Mouse (Mus musculus) intestine, embryonic 15.5 days (tissue): ENCODE measurements around the gene Trem1. TPM values are rescaled to one million over a fixed set of nuclear protein-coding genes. Genes with fewer than 3 reads are reported as not detected.

ENCODE experiments used
- ATAC-seq: fragments of 200-750 bp; cut with Nextera tagmentation; 2 replicates; pipeline ENCODE4 v1.8.0; 2017; ENCODE audit warnings: moderate TSS enrichment, moderate library complexity
- H3K27ac ChIP-seq: fragments of 300-500 bp; sonication (generic); 2 replicates; pipeline ENCODE4 v1.5.1; 2015; ENCODE audit warnings: mild to moderate bottlenecking, inconsistent platforms
- H3K27me3 ChIP-seq: fragments of 300-500 bp; sonication (generic); replicated peaks from 2 replicates; pipeline ENCODE4 v1.6.1; 2015; ENCODE audit warnings: inconsistent platforms
- H3K36me3 ChIP-seq: fragments of 300-500 bp; sonication (generic); 2 replicates; pipeline ENCODE4 v1.6.1; 2015; ENCODE audit warnings: inconsistent platforms
- H3K4me1 ChIP-seq: fragments of 300-500 bp; sonication (generic); replicated peaks from 2 replicates; pipeline ENCODE4 v1.6.1; 2015; ENCODE audit warnings: inconsistent platforms
- H3K4me2 ChIP-seq: fragments of 300-500 bp; sonication (generic); replicated peaks from 2 replicates; pipeline ENCODE4 v1.6.1; 2015; ENCODE audit warnings: mild to moderate bottlenecking, inconsistent platforms
- H3K4me3 ChIP-seq: fragments of 300-500 bp; sonication (generic); replicated peaks from 2 replicates; pipeline ENCODE4 v1.5.1; 2015; ENCODE audit warnings: inconsistent platforms
- H3K9ac ChIP-seq: fragments of 300-500 bp; sonication (generic); 2 replicates; pipeline ENCODE4 v1.6.1; 2015; ENCODE audit warnings: inconsistent platforms
- H3K9me3 ChIP-seq: fragments of 300-500 bp; sonication (generic); 2 replicates; pipeline ENCODE4 v1.6.1; 2016; ENCODE audit warnings: inconsistent platforms
- WGBS: fragments of 180-500 bp; shearing (Covaris S2); methylation state at CpG from one replicate; pipeline ENCODE4 v1.1.7; 2015; 5-methylcytosine and 5-hydroxymethylcytosine counted together
- polyA plus RNA-seq: library from polyadenylated mRNA; unstranded; fragments of >200 nt; fragmentation: Nextera tagmentation; extraction: Ambion mirVana; gene quantifications from 2 replicates; pipeline ENCODE4 v1.2.1, GENCODE M21; 2015

Gene Trem1
- polyA plus RNA-seq, 1 experiment from 2014 or later: 0.24 TPM

- no peaks in the 10 kb centered on the region for H3K36me3 ChIP-seq
- no peaks in the 10 kb centered on the region for H3K9me3 ChIP-seq
- WGBS: 62% methylated on average over 5 of the region's 5 CpGs
- H3K4me1 ChIP-seq: no peaks in the 10 kb centered on the region; the same call in 1 of the 2 replicates
- peak overlapping the region; percentile 54; the same call in 1 of the 2 replicates for H3K27ac ChIP-seq
- H3K4me2 ChIP-seq: peak overlapping the region; percentile 40
- no peak overlapping the region for H3K4me3 ChIP-seq
- no peak overlapping the region for H3K9ac ChIP-seq
- peak; percentile 81 for ATAC-seq
- H3K27me3 ChIP-seq: no peaks in the 10 kb centered on the region
Measured at GRCm38 (mm10) chr17:48272158-48272557, 39.6 kb downstream of the Trem1 start.

GRCm38 (mm10) chr17:48272598-48272997 is 40.0 kb downstream of the Trem1 start:
- H3K4me2 ChIP-seq: peak overlapping the region; percentile 40
- H3K27ac ChIP-seq: peak overlapping the region; percentile 54; the same call in 1 of the 2 replicates
- no peaks in the 10 kb centered on the region for H3K27me3 ChIP-seq
- no peaks in the 10 kb centered on the region; the same call in 1 of the 2 replicates for H3K4me1 ChIP-seq
- no peaks in the 10 kb centered on the region for H3K36me3 ChIP-seq
- H3K9me3 ChIP-seq: no peaks in the 10 kb centered on the region
- WGBS: 57% methylated on average over 4 of the region's 4 CpGs
- no peak overlapping the region for H3K4me3 ChIP-seq
- ATAC-seq: peak; percentile 72
- H3K9ac ChIP-seq: no peak overlapping the region

DNA sequence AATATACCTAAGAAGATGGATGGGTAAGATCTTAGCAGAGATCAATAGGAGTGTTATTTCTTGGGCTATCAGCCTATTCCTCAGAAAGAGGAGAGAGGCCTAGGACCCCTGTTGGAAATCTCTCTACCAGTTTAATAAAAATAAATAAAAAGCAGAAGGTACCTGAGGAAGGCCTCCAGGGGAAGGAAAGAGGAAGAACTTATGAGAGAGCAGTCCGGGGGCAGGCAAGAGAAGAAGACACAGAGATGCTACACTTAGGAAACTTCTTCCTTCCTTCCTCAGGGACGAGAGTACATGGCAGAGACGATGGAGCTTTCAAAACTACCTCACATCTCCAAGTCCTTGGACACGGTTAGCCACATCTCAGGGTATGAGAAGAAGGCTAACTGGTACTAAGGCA is 41.5 kb downstream of the Trem1 start:
- H3K27me3 ChIP-seq: no peaks in the 10 kb centered on the region
- no peaks in the 10 kb centered on the region for H3K36me3 ChIP-seq
- H3K4me1 ChIP-seq: no peaks in the 10 kb centered on the region; the same call in 1 of the 2 replicates
- 83% methylated on average over 4 of the region's 4 CpGs for WGBS
- H3K27ac ChIP-seq: no peak overlapping the region
- no peak overlapping the region for H3K9ac ChIP-seq
- no peaks in the 10 kb centered on the region for H3K9me3 ChIP-seq
- ATAC-seq: no peak
- no peak overlapping the region for H3K4me2 ChIP-seq
- H3K4me3 ChIP-seq: no peak overlapping the region

DNA sequence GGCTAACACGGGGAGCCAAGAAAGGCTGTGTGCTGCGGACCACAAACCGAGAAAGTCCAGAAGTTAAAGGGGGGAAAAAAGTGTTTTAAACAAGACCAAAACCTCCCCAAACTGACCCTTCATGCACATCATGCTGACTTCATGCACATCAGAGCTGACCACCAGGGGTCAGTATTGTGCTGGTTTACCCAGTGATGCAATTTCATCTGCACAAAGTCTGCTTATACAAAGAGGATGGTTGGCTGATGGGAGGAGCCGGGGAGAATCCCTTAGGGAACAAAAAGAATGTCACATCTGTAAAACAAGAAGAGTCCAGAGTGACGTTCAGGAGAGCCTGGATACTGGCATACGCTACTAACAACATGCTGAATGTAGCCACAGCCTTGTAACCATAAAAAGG is 42.3 kb downstream of the Trem1 start:
- no peaks in the 10 kb centered on the region for H3K36me3 ChIP-seq
- WGBS: 45% methylated on average over 6 of the region's 6 CpGs
- no peak overlapping the region for H3K4me2 ChIP-seq
- no peak overlapping the region for H3K4me3 ChIP-seq
- H3K9me3 ChIP-seq: no peaks in the 10 kb centered on the region
- ATAC-seq: 0 out of 2 replicates have a peak, but pooled peaks have one; percentile 38
- H3K9ac ChIP-seq: no peak overlapping the region
- no peak overlapping the region for H3K27ac ChIP-seq
- no peaks in the 10 kb centered on the region for H3K27me3 ChIP-seq
- no peaks in the 10 kb centered on the region; the same call in 1 of the 2 replicates for H3K4me1 ChIP-seq

DNA sequence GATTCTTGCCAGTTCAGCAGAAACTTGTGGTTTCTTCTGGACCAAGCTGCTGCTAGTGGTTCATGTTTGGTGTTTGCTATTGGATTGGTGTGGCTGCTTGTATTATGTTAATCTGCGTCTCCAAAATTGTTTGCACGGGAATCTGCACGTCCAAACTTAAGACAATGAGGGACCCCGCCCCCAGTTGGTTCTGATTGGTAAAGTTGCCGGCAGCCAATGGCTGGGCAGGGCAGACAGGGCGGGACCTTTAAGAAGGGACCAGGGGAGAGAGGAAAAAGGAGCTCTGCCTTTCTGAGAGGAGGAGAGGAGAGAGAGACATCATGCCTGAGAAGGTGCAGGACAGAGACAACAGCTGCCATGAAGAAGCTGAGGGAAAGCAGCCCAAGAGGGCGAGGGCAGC is 43.2 kb downstream of the Trem1 start:
- no peak overlapping the region for H3K4me2 ChIP-seq
- no peaks in the 10 kb centered on the region for H3K9me3 ChIP-seq
- H3K4me1 ChIP-seq: no peaks in the 10 kb centered on the region; the same call in 1 of the 2 replicates
- no peak overlapping the region for H3K9ac ChIP-seq
- 66% methylated on average over 7 of the region's 7 CpGs for WGBS
- no peak overlapping the region for H3K4me3 ChIP-seq
- no peak overlapping the region for H3K27ac ChIP-seq
- no peak for ATAC-seq
- H3K36me3 ChIP-seq: no peaks in the 10 kb centered on the region
- no peaks in the 10 kb centered on the region for H3K27me3 ChIP-seq

GRCm38 (mm10) chr17:48278381-48278780 is 45.8 kb downstream of the Trem1 start:
- no peak overlapping the region for H3K4me2 ChIP-seq
- H3K4me3 ChIP-seq: no peak overlapping the region
- H3K9me3 ChIP-seq: no peaks in the 10 kb centered on the region
- no peaks in the 10 kb centered on the region for H3K36me3 ChIP-seq
- 0 out of 2 replicates have a peak, but pooled peaks cover 3% of the 10 kb centered on the region for H3K4me1 ChIP-seq
- no peak for ATAC-seq
- no peak overlapping the region for H3K27ac ChIP-seq
- H3K9ac ChIP-seq: no peak overlapping the region
- no peaks in the 10 kb centered on the region for H3K27me3 ChIP-seq

DNA sequence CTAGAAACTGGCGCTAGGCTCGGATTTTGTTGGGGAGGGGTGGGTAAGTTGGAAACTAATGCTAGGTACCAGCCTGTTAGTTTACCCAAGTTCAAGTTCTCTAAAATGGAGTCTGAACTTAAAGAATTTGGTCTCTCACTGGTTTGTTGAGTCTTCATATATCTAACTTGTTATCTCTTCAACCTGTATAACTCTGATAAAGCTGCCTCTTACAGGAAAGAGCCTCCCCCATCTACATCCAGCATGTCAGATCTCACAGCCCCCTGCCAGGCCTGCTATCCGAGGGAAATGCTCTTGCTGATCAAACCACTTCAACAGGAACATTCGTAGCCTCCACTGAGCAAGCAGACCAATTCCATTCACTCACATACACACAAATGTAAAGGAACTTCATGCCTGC is 46.4 kb downstream of the Trem1 start:
- no peak overlapping the region for H3K4me3 ChIP-seq
- no peak for ATAC-seq
- no peaks in the 10 kb centered on the region for H3K36me3 ChIP-seq
- 80% methylated on average over 4 of the region's 4 CpGs for WGBS
- 0 out of 2 replicates have a peak, but pooled peaks cover 3% of the 10 kb centered on the region for H3K4me1 ChIP-seq
- no peak overlapping the region for H3K9ac ChIP-seq
- no peaks in the 10 kb centered on the region for H3K9me3 ChIP-seq
- H3K4me2 ChIP-seq: no peak overlapping the region
- H3K27me3 ChIP-seq: no peaks in the 10 kb centered on the region
- H3K27ac ChIP-seq: no peak overlapping the region

DNA sequence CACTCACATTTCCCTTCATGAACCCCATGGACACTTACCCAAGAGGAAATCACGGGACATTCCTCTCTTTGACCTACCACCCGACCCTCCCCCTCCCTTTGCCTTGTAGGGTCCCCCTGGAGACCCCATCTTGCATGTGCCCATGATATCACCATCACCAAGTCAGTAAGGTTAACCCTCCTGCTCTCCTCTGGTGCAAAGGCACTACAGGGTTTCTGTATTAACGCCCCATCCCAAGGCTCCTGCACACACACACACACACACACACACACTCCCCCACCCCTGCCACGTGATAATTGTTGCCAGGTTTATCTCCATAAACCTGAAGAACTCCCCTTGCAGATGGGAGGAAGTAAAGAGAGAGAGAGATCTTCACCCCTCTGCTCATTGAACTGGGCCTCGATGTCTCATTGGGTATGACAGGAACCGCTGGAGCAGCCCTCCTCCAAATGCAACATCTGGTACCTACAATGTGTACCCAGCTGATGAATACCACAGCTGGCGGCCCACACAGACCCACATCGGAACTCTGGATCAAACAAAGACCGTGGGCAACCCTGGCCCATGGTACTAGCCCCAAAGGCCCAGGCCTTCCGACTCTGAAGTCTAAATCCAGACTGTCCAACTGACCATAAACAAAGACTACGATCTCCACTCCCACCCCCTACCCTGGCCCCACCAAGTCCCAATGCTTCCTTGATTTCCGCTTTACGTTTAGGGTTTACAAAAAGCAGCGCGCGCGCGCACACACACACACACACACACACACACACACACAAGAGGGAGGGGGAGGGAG is 48.6 kb downstream of the Trem1 start:
- Histone ChIP-seq H3K27me3 (no peaks in the 10 kb centered on the region), H3K9ac (no peak overlapping the region), H3K9me3 (no peaks in the 10 kb centered on the region), H3K4me2 (peak overlapping the region; percentile 58), H3K27ac (no peak overlapping the region), H3K4me1 (0 out of 2 replicates have a peak, but pooled peaks cover 3% of the 10 kb centered on the region), H3K4me3 (peak overlapping the region; percentile 15; the same call in 1 of the 2 replicates), H3K36me3 (no peaks in the 10 kb centered on the region)
- 24% methylated on average over 18 of the region's 18 CpGs for WGBS
- peak; percentile 41 for ATAC-seq

DNA sequence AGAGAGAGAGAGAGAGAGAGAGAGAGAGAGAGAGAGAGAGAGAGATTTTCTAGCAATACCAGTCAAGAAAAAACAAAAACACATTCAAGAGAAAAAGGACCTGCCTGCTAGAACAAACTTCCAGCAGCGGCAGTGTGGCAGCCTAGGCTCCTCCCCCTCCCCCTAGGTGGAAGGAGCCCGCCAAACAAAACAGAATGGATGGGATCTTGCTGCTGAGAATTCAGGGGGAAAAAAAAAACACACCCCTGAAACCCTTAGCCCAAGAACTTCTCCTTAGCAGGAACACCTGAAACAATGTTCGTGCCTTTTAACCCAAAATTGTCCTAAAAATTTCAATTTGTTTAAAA is 49.1 kb downstream of the Trem1 start:
- Histone ChIP-seq H3K4me1 (0 out of 2 replicates have a peak, but pooled peaks cover 3% of the 10 kb centered on the region), H3K27ac (no peak overlapping the region), H3K4me2 (peak overlapping the region; percentile 58), H3K27me3 (no peaks in the 10 kb centered on the region), H3K9ac (no peak overlapping the region), H3K36me3 (no peaks in the 10 kb centered on the region), H3K4me3 (peak overlapping the region; percentile 15; the same call in 1 of the 2 replicates), H3K9me3 (no peaks in the 10 kb centered on the region)
- 8% methylated on average over 3 of the region's 3 CpGs for WGBS
- no peak for ATAC-seq

DNA sequence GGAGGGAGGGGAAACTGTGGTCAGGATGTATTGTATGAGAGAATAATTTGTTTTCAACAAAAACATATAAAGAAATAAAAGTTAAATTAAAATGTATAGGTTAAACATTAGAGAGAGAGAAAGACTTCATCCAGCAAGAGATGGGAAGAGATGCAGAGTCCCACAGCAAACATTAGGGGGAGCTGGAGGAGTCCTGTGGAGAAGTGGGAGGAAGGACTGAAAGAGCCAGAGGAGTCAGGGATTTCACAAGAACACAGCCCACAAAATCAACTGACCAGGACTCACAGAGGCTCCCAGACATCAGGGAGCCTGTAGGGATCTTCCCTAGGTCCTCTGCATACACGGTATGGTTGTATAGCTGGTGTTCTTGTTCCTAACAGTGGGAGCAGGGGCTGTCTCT is 54.2 kb downstream of the Trem1 start:
- no peaks in the 10 kb centered on the region for H3K36me3 ChIP-seq
- no peaks in the 10 kb centered on the region for H3K9me3 ChIP-seq
- no peaks in the 10 kb centered on the region for H3K4me1 ChIP-seq
- H3K9ac ChIP-seq: no peak overlapping the region
- H3K4me3 ChIP-seq: no peak overlapping the region
- no peak overlapping the region for H3K4me2 ChIP-seq
- no peak for ATAC-seq
- no peak overlapping the region for H3K27ac ChIP-seq
- H3K27me3 ChIP-seq: no peaks in the 10 kb centered on the region
- WGBS: 45% methylated on average over 1 of the region's 1 CpGs

GRCm38 (mm10) chr17:48287276-48287675 is 54.7 kb downstream of the Trem1 start:
- WGBS: 61% methylated on average over 2 of the region's 2 CpGs
- no peaks in the 10 kb centered on the region for H3K36me3 ChIP-seq
- no peak overlapping the region for H3K4me3 ChIP-seq
- ATAC-seq: no peak
- no peaks in the 10 kb centered on the region for H3K4me1 ChIP-seq
- H3K4me2 ChIP-seq: no peak overlapping the region
- H3K9ac ChIP-seq: no peak overlapping the region
- H3K9me3 ChIP-seq: no peaks in the 10 kb centered on the region
- no peak overlapping the region for H3K27ac ChIP-seq
- no peaks in the 10 kb centered on the region for H3K27me3 ChIP-seq

GRCm38 (mm10) chr17:48293500-48294194 is 61.1 kb downstream of the Trem1 start:
- no peaks in the 10 kb centered on the region for H3K36me3 ChIP-seq
- WGBS: 82% methylated on average over 5 of the region's 5 CpGs
- H3K9ac ChIP-seq: no peak overlapping the region
- H3K27ac ChIP-seq: no peak overlapping the region
- ATAC-seq: no peak
- H3K27me3 ChIP-seq: no peaks in the 10 kb centered on the region
- H3K4me1 ChIP-seq: no peaks in the 10 kb centered on the region
- H3K9me3 ChIP-seq: no peaks in the 10 kb centered on the region
- H3K4me3 ChIP-seq: no peak overlapping the region
- H3K4me2 ChIP-seq: no peak overlapping the region
